Mouse (Mus musculus): ENCODE results near the gene Asic4. TPM values are rescaled to one million over a fixed set of nuclear protein-coding genes. Genes with fewer than 3 reads are reported as not detected.

Asic4 gene
- total and polyA plus RNA-seq, 3 experiments = 0.18 to 0.19 TPM; not detected in 1

- H3K27me3 ChIP-seq (ENCODE audit: control insufficient read depth in 1 of 2, insufficient read depth in 2 of 2, low read length in 2 of 2) = no peaks in the 10 kb centered on the region
- no peaks in the 10 kb centered on the region for H3K79me2 ChIP-seq (ENCODE audit: control insufficient read depth, insufficient read depth, low read length, poor library complexity)
- H3K27ac ChIP-seq (ENCODE audit: control insufficient read depth, low read depth, low read length) = no peak overlapping the region
- no peaks in the 10 kb centered on the region for H3K4me1 ChIP-seq (ENCODE audit: control insufficient read depth in 1 of 2, insufficient read depth in 2 of 2, low read length in 2 of 2)
- DNase-seq (ENCODE audit: low read depth, low spot score) = no peak
- no peaks in the 10 kb centered on the region for H3K9me3 ChIP-seq (replicated peaks; ENCODE audit: insufficient read depth, low read length)
- no peak overlapping the region for H3K4me3 ChIP-seq (ENCODE audit: control insufficient read depth in 1 of 2, insufficient read depth in 1 of 2, low read depth in 2 of 2, low read length in 2 of 2)
- TF ChIP-seq JUND (IDR thresholded peaks at IDR 0.05; ENCODE audit: low read depth, low read length) = no peak
- TF ChIP-seq ETS1 (IDR thresholded peaks at IDR 0.05; ENCODE audit: low read depth, low read length) = no peak
- no peak overlapping the region for H3K9ac ChIP-seq (ENCODE audit: control insufficient read depth, low read depth, low read length, poor library complexity, severe bottlenecking)
- no peaks in the 10 kb centered on the region for H3K36me3 ChIP-seq (ENCODE audit: control insufficient read depth in 1 of 2, insufficient read depth in 2 of 2, low read length in 2 of 2)
Measured at GRCm38 (mm10) chr1:75502945-75503650, 52.9 kb downstream of the Asic4 start.

GRCm38 (mm10) chr1:75503651-75503980 lies 53.4 kb downstream of the Asic4 start:
- no peak for DNase-seq (ENCODE audit: low read depth, low spot score)
- no peaks in the 10 kb centered on the region for H3K36me3 ChIP-seq (ENCODE audit: control insufficient read depth in 1 of 2, insufficient read depth in 2 of 2, low read length in 2 of 2)
- no peaks in the 10 kb centered on the region for H3K79me2 ChIP-seq (ENCODE audit: control insufficient read depth, insufficient read depth, low read length, poor library complexity)
- no peak overlapping the region for H3K4me3 ChIP-seq (ENCODE audit: control insufficient read depth in 1 of 2, insufficient read depth in 1 of 2, low read depth in 2 of 2, low read length in 2 of 2)
- H3K4me1 ChIP-seq (ENCODE audit: control insufficient read depth in 1 of 2, insufficient read depth in 2 of 2, low read length in 2 of 2) = no peaks in the 10 kb centered on the region
- no peak for TF ChIP-seq USF1 (IDR thresholded peaks at IDR 0.05; ENCODE audit: low read depth, low read length)
- no peak for TF ChIP-seq E2F4 (IDR thresholded peaks at IDR 0.05; ENCODE audit: borderline replicate concordance, low read depth, low read length)
- no peak for TF ChIP-seq POLR2A (IDR thresholded peaks at IDR 0.05; ENCODE audit: control insufficient read depth in 1 of 2, insufficient read depth in 1 of 2, low read depth in 1 of 2, low read length in 2 of 2, poor library complexity in 1 of 2)
- no peak for TF ChIP-seq TAL1 (IDR thresholded peaks at IDR 0.05; ENCODE audit: low read length)
- TF ChIP-seq RCOR1 (IDR thresholded peaks at IDR 0.05; ENCODE audit: low read depth, low read length) = no peak
- no peak for TF ChIP-seq CHD2 (IDR thresholded peaks at IDR 0.05; ENCODE audit: low read length)
- TF ChIP-seq JUND (IDR thresholded peaks at IDR 0.05; ENCODE audit: low read depth, low read length) = no peak
- TF ChIP-seq KAT2A (conservative IDR thresholded peaks at IDR 0.05; ENCODE audit: low read depth, low read length) = no peak
- no peak for TF ChIP-seq NELFE (IDR thresholded peaks at IDR 0.05; ENCODE audit: low read depth, low read length)
- no peak for TF ChIP-seq MAZ (IDR thresholded peaks at IDR 0.05; ENCODE audit: low read depth, low read length)
- H3K27ac ChIP-seq (ENCODE audit: control insufficient read depth, low read depth, low read length) = no peak overlapping the region
- no peaks in the 10 kb centered on the region for H3K9me3 ChIP-seq (replicated peaks; ENCODE audit: insufficient read depth, low read length)
- no peak overlapping the region for H3K9ac ChIP-seq (ENCODE audit: control insufficient read depth, low read depth, low read length, poor library complexity, severe bottlenecking)
- H3K27me3 ChIP-seq (ENCODE audit: control insufficient read depth in 1 of 2, insufficient read depth in 2 of 2, low read length in 2 of 2) = no peaks in the 10 kb centered on the region

GRCm38 (mm10) chr1:75504256-75505045 lies 54.2 kb downstream of the Asic4 start:
- Histone ChIP-seq H3K79me2 (ENCODE audit: control insufficient read depth, insufficient read depth, low read length, poor library complexity) (no peaks in the 10 kb centered on the region), H3K4me3 (ENCODE audit: control insufficient read depth in 1 of 2, insufficient read depth in 1 of 2, low read depth in 2 of 2, low read length in 2 of 2) (no peak overlapping the region), H3K27me3 (ENCODE audit: control insufficient read depth in 1 of 2, insufficient read depth in 2 of 2, low read length in 2 of 2) (no peaks in the 10 kb centered on the region), H3K36me3 (ENCODE audit: control insufficient read depth in 1 of 2, insufficient read depth in 2 of 2, low read length in 2 of 2) (no peaks in the 10 kb centered on the region), H3K9me3 (replicated peaks; ENCODE audit: insufficient read depth, low read length) (no peaks in the 10 kb centered on the region), H3K9ac (ENCODE audit: control insufficient read depth, low read depth, low read length, poor library complexity, severe bottlenecking) (no peak overlapping the region), H3K27ac (ENCODE audit: control insufficient read depth, low read depth, low read length) (no peak overlapping the region), H3K4me1 (ENCODE audit: control insufficient read depth in 1 of 2, insufficient read depth in 2 of 2, low read length in 2 of 2) (no peaks in the 10 kb centered on the region)
- DNase-seq (ENCODE audit: low read depth, low spot score) = no peak
- TF ChIP-seq ZKSCAN1 (IDR thresholded peaks at IDR 0.05; ENCODE audit: low read depth, low read length) (no peak), KAT2A (conservative IDR thresholded peaks at IDR 0.05; ENCODE audit: low read depth, low read length) (no peak), CHD1 (IDR thresholded peaks at IDR 0.05; ENCODE audit: low read depth, low read length) (no peak)

All from MEL (cell line).